Mouse (Mus musculus) ES-Bruce4 (cell line): Measurements from ENCODE around the gene Pik3cd. TPM values are rescaled to one million over a fixed set of nuclear protein-coding genes. Genes with fewer than 3 reads are reported as not detected.
"Not testable (repeated sequence)": the region's sequence is repeated elsewhere in the genome, so short reads cannot be mapped to it uniquely, and the experiment has no call there.

Experiments used
- H3K27ac ChIP-seq: 2 replicates; pipeline ENCODE4 v1.5.1; 2012; ENCODE audit warnings: low read length, inconsistent platforms; ENCODE audit not compliant: insufficient read depth
- H3K27me3 ChIP-seq: 2 replicates; pipeline ENCODE4 v1.6.1; 2012; ENCODE audit warnings: mild to moderate bottlenecking, low read length, inconsistent platforms; ENCODE audit not compliant: control insufficient read depth, poor library complexity, insufficient read depth, severe bottlenecking
- H3K36me3 ChIP-seq: 2 replicates; pipeline ENCODE4 v1.6.1; 2012; ENCODE audit warnings: inconsistent platforms, mild to moderate bottlenecking, low read length, moderate library complexity; ENCODE audit not compliant: control insufficient read depth, poor library complexity, insufficient read depth, severe bottlenecking
- H3K4me1 ChIP-seq: one replicate; pipeline ENCODE4 v1.8.1; 2011; ENCODE audit warnings: low read length; ENCODE audit not compliant: control insufficient read depth, insufficient read depth
- H3K4me3 ChIP-seq: 2 replicates; pipeline ENCODE4 v1.5.1; 2011; ENCODE audit warnings: low read depth, mild to moderate bottlenecking, low read length
- H3K9ac ChIP-seq: 2 replicates; pipeline ENCODE4 v1.6.1; 2012; ENCODE audit warnings: low read depth, mild to moderate bottlenecking, inconsistent platforms; ENCODE audit not compliant: poor library complexity, severe bottlenecking
- H3K9me3 ChIP-seq: replicated peaks from 2 replicates; pipeline ENCODE4 v1.6.1; 2012; ENCODE audit warnings: mild to moderate bottlenecking, low read length, inconsistent platforms; ENCODE audit not compliant: control insufficient read depth, poor library complexity, insufficient read depth, severe bottlenecking
- CTCF ChIP-seq: IDR thresholded peaks from one replicate; pipeline ENCODE4 v1.8.1; 2011; ENCODE audit warnings: low read depth, low read length
- EP300 ChIP-seq: IDR thresholded peaks from 2 replicates; pipeline ENCODE4 v1.6.1; 2011; ENCODE audit warnings: low read depth, low read length; ENCODE audit not compliant: insufficient read depth
- POLR2A ChIP-seq: IDR thresholded peaks from one replicate; pipeline ENCODE4 v1.8.1; 2011; ENCODE audit warnings: low read length; ENCODE audit not compliant: insufficient read depth
- polyA plus RNA-seq: library from polyadenylated mRNA; stranded (reverse); fragments of >200 nt; gene quantifications from 2 replicates; pipeline ENCODE4 v1.2.4, GENCODE M21; 2011; ENCODE audit warnings: low read depth; ENCODE audit not compliant: missing spikeins, insufficient read depth, insufficient read length

The Pik3cd gene
- polyA plus RNA-seq, 1 experiment: 13.5 TPM

DNA sequence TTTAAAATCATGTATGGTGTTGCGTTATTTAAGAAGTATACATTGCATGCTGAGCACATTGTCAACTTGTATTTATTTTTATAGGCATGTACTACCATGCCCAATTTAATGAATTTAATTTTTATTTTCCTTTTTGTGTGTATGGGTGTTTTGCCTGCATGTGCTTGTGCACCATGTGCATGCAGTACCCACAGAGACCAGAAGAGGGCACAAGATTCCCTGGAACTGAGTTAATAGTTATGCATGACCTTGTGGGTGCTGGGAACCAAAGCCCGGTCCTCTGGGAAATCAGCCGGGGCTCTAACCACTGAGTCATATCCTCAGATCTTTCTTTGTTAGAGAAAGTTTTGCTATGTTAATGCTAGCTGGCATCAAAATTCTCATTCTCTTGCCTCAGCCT, 87.5 kb downstream of the Pik3cd start:
- Histone ChIP-seq H3K27me3 (no peaks in the 10 kb centered on the region), H3K9ac (no peak overlapping the region), H3K27ac (no peak overlapping the region), H3K4me3 (no peak overlapping the region), H3K9me3 (no peaks in the 10 kb centered on the region), H3K4me1 (no peaks in the 10 kb centered on the region), H3K36me3 (0 out of 2 replicates have a peak, but pooled peaks cover 2% of the 10 kb centered on the region)
- TF ChIP-seq POLR2A (no peak), EP300 (no peak), CTCF (peak; percentile 11)

DNA sequence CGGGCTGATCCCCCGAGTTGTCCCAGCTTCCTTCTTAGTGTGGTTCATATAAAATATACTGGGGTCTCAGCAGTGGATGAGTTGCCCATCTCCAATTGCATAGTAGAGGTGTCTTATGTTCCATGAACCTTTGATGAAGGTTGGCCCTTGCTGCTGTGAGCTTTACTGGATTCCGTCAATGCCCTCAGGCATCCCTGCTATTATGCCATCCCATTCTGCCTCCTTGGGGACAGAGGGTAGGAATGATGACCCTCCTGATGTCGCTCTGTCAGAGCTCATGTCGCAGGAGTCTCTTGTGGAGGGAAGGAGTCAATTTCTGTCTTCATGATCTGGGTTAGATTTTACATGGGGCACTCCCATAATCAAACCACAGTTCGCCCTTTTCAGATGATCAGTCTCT, 88.9 kb downstream of the Pik3cd start:
- H3K36me3 ChIP-seq, H3K27ac ChIP-seq, H3K9me3 ChIP-seq, H3K27me3 ChIP-seq, H3K4me3 ChIP-seq, H3K9ac ChIP-seq, H3K4me1 ChIP-seq: not testable (repeated sequence)

DNA sequence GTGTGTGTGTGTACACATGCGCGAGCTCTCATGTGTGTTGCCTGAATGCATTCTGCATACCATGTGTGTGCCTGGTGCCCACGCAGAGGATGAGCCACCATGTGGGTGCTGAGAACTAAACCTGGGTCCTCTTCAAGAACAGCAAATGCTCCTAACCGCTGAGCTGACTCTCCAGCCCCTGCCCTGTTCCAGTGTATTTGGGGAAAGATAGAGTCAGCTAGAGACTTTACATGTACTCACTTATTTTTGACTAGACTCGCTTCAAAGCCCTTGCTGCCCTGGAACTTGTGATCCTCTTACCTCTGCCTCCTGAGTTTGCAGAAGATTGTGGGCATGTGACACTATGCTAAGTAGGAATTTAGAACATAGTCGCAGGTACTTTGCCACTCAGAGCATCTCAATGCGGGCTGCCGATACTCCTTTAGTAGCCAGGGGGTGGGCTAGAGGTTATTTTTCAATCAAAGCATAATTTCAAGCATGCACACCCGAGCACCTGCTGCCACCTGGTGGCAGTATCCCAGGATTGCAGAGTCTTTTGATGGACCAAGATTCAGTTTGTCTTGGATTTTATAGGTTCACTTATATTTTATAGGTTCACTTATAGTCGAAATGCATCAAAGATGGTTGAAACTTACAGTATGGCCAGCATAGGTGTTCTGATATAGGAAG, 90.9 kb downstream of the Pik3cd start:
- H3K27me3 ChIP-seq: no peaks in the 10 kb centered on the region
- 0 out of 2 replicates have a peak, but pooled peaks cover 2% of the 10 kb centered on the region for H3K36me3 ChIP-seq
- H3K27ac ChIP-seq: no peak overlapping the region
- H3K9me3 ChIP-seq: no peaks in the 10 kb centered on the region
- no peak overlapping the region for H3K4me3 ChIP-seq
- no peaks in the 10 kb centered on the region for H3K4me1 ChIP-seq
- TF ChIP-seq EP300: no peak
- TF ChIP-seq CTCF: peak; percentile 75
- no peak overlapping the region for H3K9ac ChIP-seq

DNA sequence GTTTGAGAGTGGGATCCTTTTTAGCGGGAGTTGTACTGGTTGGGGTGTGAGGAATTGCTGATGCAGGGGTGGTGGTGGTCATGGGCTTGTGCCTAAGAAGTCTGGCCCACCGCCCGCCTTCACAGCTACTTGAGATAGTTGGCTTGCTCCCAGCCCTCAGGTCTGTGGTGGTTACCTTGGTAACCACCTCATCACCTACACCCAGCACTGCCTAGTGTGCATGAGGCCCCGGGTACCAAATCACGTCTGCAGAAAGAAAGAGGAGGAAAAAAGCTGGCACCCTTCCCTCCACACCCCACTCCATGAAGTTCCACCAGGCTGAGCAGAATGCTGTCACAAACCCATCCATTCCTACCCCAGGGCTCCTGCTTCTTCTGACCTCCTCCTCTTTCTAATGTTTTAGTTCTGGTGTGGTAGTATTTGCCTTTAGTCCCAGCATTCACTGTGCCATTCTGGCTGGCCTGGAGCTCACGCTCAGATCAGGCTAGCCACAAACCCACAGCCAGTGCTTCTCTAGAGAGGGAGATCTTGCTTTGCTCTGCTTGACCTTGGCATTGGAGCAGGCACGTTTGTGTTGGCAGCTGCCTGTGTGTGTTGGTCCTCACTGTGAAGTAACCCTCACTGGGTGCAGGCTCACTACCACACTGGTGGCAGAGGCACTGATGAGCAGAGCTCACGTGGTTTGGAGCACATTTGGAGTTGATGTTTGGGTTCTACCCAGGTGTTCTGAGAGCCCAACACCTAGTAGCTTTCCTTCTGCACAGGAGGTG, 92.9 kb downstream of the Pik3cd start:
- H3K4me3 ChIP-seq: no peak overlapping the region
- no peak for TF ChIP-seq EP300
- TF ChIP-seq CTCF: no peak
- TF ChIP-seq POLR2A: no peak
- H3K36me3 ChIP-seq: no peaks in the 10 kb centered on the region
- H3K4me1 ChIP-seq: peaks cover 2% of the 10 kb centered on the region
- H3K9ac ChIP-seq: no peak overlapping the region
- no peaks in the 10 kb centered on the region for H3K9me3 ChIP-seq
- H3K27me3 ChIP-seq: no peaks in the 10 kb centered on the region
- no peak overlapping the region for H3K27ac ChIP-seq

DNA sequence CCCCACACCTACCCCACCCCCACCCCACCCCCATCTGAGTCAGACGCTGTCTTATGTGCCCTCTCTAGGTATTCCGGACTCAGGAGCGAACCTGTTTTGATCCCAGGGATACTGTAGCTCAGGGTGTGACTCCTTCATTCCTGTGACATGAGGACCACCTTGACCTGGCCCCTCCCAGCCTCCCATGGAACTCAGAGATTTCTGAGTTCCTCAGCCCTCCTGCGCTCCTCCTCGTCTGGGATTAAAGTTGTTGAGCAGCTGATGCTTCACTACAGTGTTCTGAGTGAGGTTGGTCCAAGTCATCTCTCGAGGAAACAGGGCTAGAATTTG, 94.1 kb downstream of the Pik3cd start:
- peak overlapping the region; percentile 74 for H3K27ac ChIP-seq
- no peak overlapping the region for H3K4me3 ChIP-seq
- no peaks in the 10 kb centered on the region for H3K36me3 ChIP-seq
- no peaks in the 10 kb centered on the region for H3K9me3 ChIP-seq
- peaks cover 2% of the 10 kb centered on the region for H3K4me1 ChIP-seq
- TF ChIP-seq EP300: no peak
- no peak for TF ChIP-seq POLR2A
- TF ChIP-seq CTCF: no peak
- no peak overlapping the region for H3K9ac ChIP-seq
- H3K27me3 ChIP-seq: no peaks in the 10 kb centered on the region

DNA sequence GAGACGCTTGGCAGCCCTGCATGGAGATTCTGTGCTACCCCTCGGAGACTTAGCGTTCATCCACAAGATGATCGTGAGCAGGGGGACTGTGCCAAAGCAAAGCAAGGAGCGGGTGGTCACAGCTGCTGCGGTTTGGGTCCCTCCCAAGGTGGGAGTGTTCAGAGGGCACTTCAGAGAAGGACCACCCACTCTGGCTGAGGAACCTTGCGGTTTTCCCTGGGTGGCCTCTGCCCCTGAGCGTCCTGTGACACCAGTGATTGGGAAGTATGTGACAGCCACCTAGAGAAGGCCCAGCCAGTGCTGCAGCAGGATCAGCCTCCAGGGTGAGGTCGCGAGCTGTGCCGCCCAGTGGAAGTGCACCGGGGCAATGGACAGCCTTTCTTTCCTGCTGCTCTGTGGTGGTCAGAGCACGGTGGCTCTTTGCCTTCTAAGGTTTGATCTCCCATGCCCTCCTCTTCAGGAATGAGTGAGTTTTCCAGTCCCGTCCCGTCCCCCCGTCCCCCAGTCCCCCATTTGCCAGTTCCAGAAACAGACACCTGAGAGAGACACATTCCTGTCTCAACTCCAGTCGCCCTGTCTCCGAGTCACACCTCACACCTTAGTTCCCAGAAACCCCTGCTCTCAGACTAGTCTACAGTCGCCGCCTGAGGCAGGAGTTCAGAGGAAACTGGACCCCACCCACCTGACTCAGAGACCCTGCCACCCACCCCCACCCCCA, 94.6 kb downstream of the Pik3cd start:
- TF ChIP-seq POLR2A (no peak), CTCF (no peak), EP300 (0 out of 2 replicates have a peak, but pooled peaks have one; percentile 25)
- no peaks in the 10 kb centered on the region for H3K9me3 ChIP-seq
- H3K27ac ChIP-seq: peak overlapping the region; percentile 88
- H3K36me3 ChIP-seq: no peaks in the 10 kb centered on the region
- peak overlapping the region; percentile 30 for H3K4me3 ChIP-seq
- peak overlapping the region; percentile 39 for H3K9ac ChIP-seq
- H3K4me1 ChIP-seq: peaks cover 2% of the 10 kb centered on the region
- H3K27me3 ChIP-seq: no peaks in the 10 kb centered on the region
